Mouse (Mus musculus): ENCODE results near the gene BC025920. TPM values are rescaled to one million over a fixed set of nuclear protein-coding genes. Genes with fewer than 3 reads are reported as not detected.

BC025920 gene
- polyA plus RNA-seq, 1 experiment, result 3.7 TPM

GRCm38 (mm10) chr10:81601396-81601905, 4.6 kb upstream of the BC025920 start:
- WGBS, result 58% methylated on average over 7 of the region's 7 CpGs
- no peak for DNase-seq
- Histone ChIP-seq H3K4me3 (replicated peaks; ENCODE audit: insufficient read depth, low read depth, low read length) (no peak overlapping the region), H3K27me3 (ENCODE audit: control insufficient read depth, insufficient read depth, low read length) (no peaks in the 10 kb centered on the region), H3K4me1 (ENCODE audit: control insufficient read depth, insufficient read depth, low read length) (peaks cover 31% of the 10 kb centered on the region), H3K27ac (ENCODE audit: insufficient read depth, low read length) (no peak overlapping the region)
- TF ChIP-seq CTCF (IDR thresholded peaks at IDR 0.05; ENCODE audit: borderline replicate concordance, insufficient read depth, low read depth, low read length) (no peak), POLR2A (IDR thresholded peaks at IDR 0.05; ENCODE audit: borderline replicate concordance, insufficient read depth, low read length) (no peak)

- no peaks in the 10 kb centered on the region for H3K27me3 ChIP-seq (ENCODE audit: control insufficient read depth, insufficient read depth, low read length)
- TF ChIP-seq CTCF (IDR thresholded peaks at IDR 0.05; ENCODE audit: borderline replicate concordance, insufficient read depth, low read depth, low read length) (peak; percentile 58), POLR2A (IDR thresholded peaks at IDR 0.05; ENCODE audit: borderline replicate concordance, insufficient read depth, low read length) (no peak)
- peak overlapping the region; percentile 54; the same call in 1 of the 2 replicates for H3K27ac ChIP-seq (ENCODE audit: insufficient read depth, low read length)
- peaks cover 22% of the 10 kb centered on the region for H3K4me1 ChIP-seq (ENCODE audit: control insufficient read depth, insufficient read depth, low read length)
- DNase-seq, result peak; percentile 69 to 70
- no peak overlapping the region for H3K4me3 ChIP-seq (replicated peaks; ENCODE audit: insufficient read depth, low read depth, low read length)
- WGBS, result 6% methylated on average over 4 of the region's 4 CpGs
These were observed 3.3 kb upstream of the BC025920 start for GRCm38 (mm10) chr10:81602741-81603151.

GRCm38 (mm10) chr10:81604019-81604967, 1.8 kb upstream of the BC025920 start:
- 77% methylated on average over 12 of the region's 12 CpGs for WGBS
- Histone ChIP-seq H3K4me3 (replicated peaks; ENCODE audit: insufficient read depth, low read depth, low read length) (peak overlapping the region; percentile 7), H3K27me3 (ENCODE audit: control insufficient read depth, insufficient read depth, low read length) (no peaks in the 10 kb centered on the region), H3K4me1 (ENCODE audit: control insufficient read depth, insufficient read depth, low read length) (peaks cover 20% of the 10 kb centered on the region), H3K27ac (ENCODE audit: insufficient read depth, low read length) (no peak overlapping the region)
- DNase-seq, result peak in 1 of 2 experiments; percentile 33
- TF ChIP-seq CTCF (IDR thresholded peaks at IDR 0.05; ENCODE audit: borderline replicate concordance, insufficient read depth, low read depth, low read length), result no peak
- TF ChIP-seq POLR2A (IDR thresholded peaks at IDR 0.05; ENCODE audit: borderline replicate concordance, insufficient read depth, low read length), result no peak

GRCm38 (mm10) chr10:81604968-81605665, 953 bp upstream of the BC025920 start:
- DNase-seq, result peak; percentile 88 to 90
- H3K27ac ChIP-seq (ENCODE audit: insufficient read depth, low read length), result peak overlapping the region; percentile 91; the same call in 1 of the 2 replicates
- H3K4me3 ChIP-seq (replicated peaks; ENCODE audit: insufficient read depth, low read depth, low read length), result peak overlapping the region; percentile 16
- H3K27me3 ChIP-seq (ENCODE audit: control insufficient read depth, insufficient read depth, low read length), result no peaks in the 10 kb centered on the region
- 16% methylated on average over 29 of the region's 29 CpGs for WGBS
- TF ChIP-seq CTCF (IDR thresholded peaks at IDR 0.05; ENCODE audit: borderline replicate concordance, insufficient read depth, low read depth, low read length), result peak; percentile 94
- TF ChIP-seq POLR2A (IDR thresholded peaks at IDR 0.05; ENCODE audit: borderline replicate concordance, insufficient read depth, low read length), result no peak
- H3K4me1 ChIP-seq (ENCODE audit: control insufficient read depth, insufficient read depth, low read length), result peaks cover 20% of the 10 kb centered on the region

GRCm38 (mm10) chr10:81605666-81605973, 450 bp upstream of the BC025920 start:
- Histone ChIP-seq H3K4me1 (ENCODE audit: control insufficient read depth, insufficient read depth, low read length) (peaks cover 20% of the 10 kb centered on the region), H3K4me3 (replicated peaks; ENCODE audit: insufficient read depth, low read depth, low read length) (peak overlapping the region; percentile 71), H3K27ac (ENCODE audit: insufficient read depth, low read length) (peak overlapping the region; percentile 91), H3K27me3 (ENCODE audit: control insufficient read depth, insufficient read depth, low read length) (no peaks in the 10 kb centered on the region)
- no peak for DNase-seq
- TF ChIP-seq CTCF (IDR thresholded peaks at IDR 0.05; ENCODE audit: borderline replicate concordance, insufficient read depth, low read depth, low read length) (no peak), POLR2A (IDR thresholded peaks at IDR 0.05; ENCODE audit: borderline replicate concordance, insufficient read depth, low read length) (no peak)
- WGBS, result 2% methylated on average over 14 of the region's 14 CpGs

- Histone ChIP-seq H3K4me1 (ENCODE audit: control insufficient read depth, insufficient read depth, low read length) (peaks cover 7% of the 10 kb centered on the region; the same call in 1 of the 2 replicates), H3K27me3 (ENCODE audit: control insufficient read depth, insufficient read depth, low read length) (no peaks in the 10 kb centered on the region), H3K27ac (ENCODE audit: insufficient read depth, low read length) (no peak overlapping the region), H3K4me3 (replicated peaks; ENCODE audit: insufficient read depth, low read depth, low read length) (no peak overlapping the region)
- TF ChIP-seq POLR2A (IDR thresholded peaks at IDR 0.05; ENCODE audit: borderline replicate concordance, insufficient read depth, low read length), result no peak
- peak in 1 of 2 experiments; percentile 20 for DNase-seq
- WGBS, result 86% methylated on average over 1 of the region's 1 CpGs
These were observed 2.2 kb downstream of the BC025920 start for GRCm38 (mm10) chr10:81608308-81608707.

GRCm38 (mm10) chr10:81612779-81613178, 6.7 kb downstream of the BC025920 start:
- no peaks in the 10 kb centered on the region for H3K27me3 ChIP-seq (ENCODE audit: control insufficient read depth, insufficient read depth, low read length)
- no peaks in the 10 kb centered on the region for H3K4me1 ChIP-seq (ENCODE audit: control insufficient read depth, insufficient read depth, low read length)
- WGBS, result 59% methylated on average over 3 of the region's 3 CpGs
- TF ChIP-seq CTCF (IDR thresholded peaks at IDR 0.05; ENCODE audit: borderline replicate concordance, insufficient read depth, low read depth, low read length) (no peak), POLR2A (IDR thresholded peaks at IDR 0.05; ENCODE audit: borderline replicate concordance, insufficient read depth, low read length) (no peak)
- H3K4me3 ChIP-seq (replicated peaks; ENCODE audit: insufficient read depth, low read depth, low read length), result no peak overlapping the region
- no peak overlapping the region for H3K27ac ChIP-seq (ENCODE audit: insufficient read depth, low read length)
- no peak for DNase-seq

Measured in cerebellum, adult 2 months (tissue).